Mouse (Mus musculus) hindbrain, embryonic 16.5 days (tissue): ENCODE data around the gene A230050P20Rik. TPM values are rescaled to one million over a fixed set of nuclear protein-coding genes. Genes with fewer than 3 reads are reported as not detected.

ENCODE experiments used
- ATAC-seq: fragments of 200-750 bp; cut with Nextera tagmentation; 2 replicates; pipeline ENCODE4 v1.8.0; 2017; ENCODE audit warnings: moderate TSS enrichment, moderate library complexity
- H3K27ac ChIP-seq: fragments of 300-500 bp; sonication (generic); 2 replicates; pipeline ENCODE4 v1.5.1; 2014; ENCODE audit warnings: low read depth, mild to moderate bottlenecking, control low read depth, low read length, moderate library complexity
- H3K27me3 ChIP-seq: fragments of 300-500 bp; sonication (generic); replicated peaks from 2 replicates; pipeline ENCODE4 v1.6.1; 2014; ENCODE audit warnings: low read length; ENCODE audit not compliant: control insufficient read depth, insufficient read depth
- H3K36me3 ChIP-seq: fragments of 300-500 bp; sonication (generic); 2 replicates; pipeline ENCODE4 v1.6.1; 2014; ENCODE audit warnings: mild to moderate bottlenecking, low read length, moderate library complexity, mixed read lengths; ENCODE audit not compliant: control insufficient read depth, insufficient read depth
- H3K4me1 ChIP-seq: fragments of 300-500 bp; sonication (generic); 2 replicates; pipeline ENCODE4 v1.6.1; 2014; ENCODE audit warnings: low read depth, low read length; ENCODE audit not compliant: control insufficient read depth, insufficient read depth
- H3K4me2 ChIP-seq: fragments of 300-500 bp; sonication (generic); 2 replicates; pipeline ENCODE4 v1.6.1; 2014; ENCODE audit warnings: mild to moderate bottlenecking, low read length, control low read depth, moderate library complexity
- H3K4me3 ChIP-seq: fragments of 300-500 bp; sonication (generic); 2 replicates; pipeline ENCODE4 v1.5.1; 2014; ENCODE audit warnings: mild to moderate bottlenecking, low read length, control low read depth, moderate library complexity
- H3K9ac ChIP-seq: fragments of 300-500 bp; sonication (generic); 2 replicates; pipeline ENCODE4 v1.6.1; 2014; ENCODE audit warnings: low read depth, mild to moderate bottlenecking, control low read depth, low read length, moderate library complexity
- H3K9me3 ChIP-seq: fragments of 300-500 bp; sonication (generic); 2 replicates; pipeline ENCODE4 v1.6.1; 2014; ENCODE audit warnings: mild to moderate bottlenecking, low read length, moderate library complexity; ENCODE audit not compliant: control insufficient read depth
- WGBS: fragments of 180-500 bp; shearing (Covaris S2); extraction: QIAGEN DNeasy Blood & Tissue Kit; methylation state at CpG from one replicate; pipeline ENCODE4 v1.1.7; 2014; 5-methylcytosine and 5-hydroxymethylcytosine counted together
- microRNA-seq: library from miRNA; unstranded; fragments of <30 nt; microRNA quantifications from one replicate; pipeline ENCODE4, GENCODE M21; 2017
- polyA plus RNA-seq: library from polyadenylated mRNA; unstranded; fragments of >200 nt; fragmentation: Nextera tagmentation; extraction: Ambion mirVana; gene quantifications from 2 replicates; pipeline ENCODE4 v1.2.1, GENCODE M21; 2015

A230050P20Rik gene
- polyA plus RNA-seq, 1 experiment from 2014 or later = 22.6 TPM

DNA sequence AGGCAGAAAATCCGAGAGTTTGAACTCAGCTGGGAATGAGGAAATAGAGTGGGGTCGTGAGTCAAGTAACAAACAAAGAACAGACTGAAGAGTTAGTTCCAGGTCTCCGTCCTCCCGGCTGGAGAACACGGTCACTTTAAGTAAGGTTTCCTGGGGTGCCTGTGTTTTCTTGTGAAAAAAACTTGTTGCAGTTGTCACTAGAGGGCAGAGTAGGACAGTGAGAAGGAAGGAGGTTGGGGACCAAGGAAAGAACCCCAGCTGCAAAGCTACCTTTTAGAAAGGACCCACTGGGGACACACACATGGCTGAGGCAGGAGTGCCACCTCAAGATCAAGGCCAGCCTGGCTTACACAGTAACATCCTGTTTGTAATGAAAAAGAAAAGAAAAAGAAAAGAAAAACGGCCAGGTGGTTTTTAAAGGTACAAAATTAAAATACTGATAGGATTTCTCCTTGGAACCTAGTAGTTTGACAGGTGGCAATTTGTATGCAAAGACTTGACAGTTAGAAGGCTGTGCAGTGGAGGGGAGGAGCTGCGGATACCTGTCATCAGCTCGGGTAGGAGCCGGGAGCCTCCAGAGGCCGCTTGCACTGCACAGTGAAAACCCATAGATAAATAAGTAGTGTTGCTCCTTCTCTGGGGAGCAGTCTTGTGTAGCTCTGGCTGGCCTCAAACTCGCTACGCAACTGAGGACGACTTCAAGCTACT lies 33.2 kb downstream of the A230050P20Rik start:
- ATAC-seq = no peak
- no peaks in the 10 kb centered on the region for H3K27me3 ChIP-seq
- H3K9ac ChIP-seq = no peak overlapping the region
- H3K9me3 ChIP-seq = no peaks in the 10 kb centered on the region
- no peak overlapping the region for H3K27ac ChIP-seq
- 15% methylated on average over 13 of the region's 13 CpGs for WGBS
- H3K4me1 ChIP-seq = peaks cover 13% of the 10 kb centered on the region
- peaks cover 6% of the 10 kb centered on the region; the same call in 1 of the 2 replicates for H3K36me3 ChIP-seq
- no peak overlapping the region for H3K4me2 ChIP-seq
- no peak overlapping the region for H3K4me3 ChIP-seq

DNA sequence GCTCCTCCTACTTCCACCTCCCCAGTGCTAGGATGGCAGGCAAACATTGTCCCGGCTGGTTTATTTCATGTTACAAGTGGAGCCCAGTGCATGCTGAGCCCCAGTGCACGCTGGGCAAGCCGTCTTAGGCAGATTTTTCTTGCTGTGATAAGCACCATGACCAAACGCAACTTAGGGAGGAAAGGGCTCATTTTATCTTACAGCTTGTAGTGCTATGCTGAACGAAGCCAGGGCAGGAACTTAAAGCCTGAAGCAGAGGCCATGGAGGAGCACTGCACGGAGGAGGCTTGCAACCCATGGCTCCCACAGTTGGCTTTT lies 33.7 kb downstream of the A230050P20Rik start:
- no peaks in the 10 kb centered on the region for H3K9me3 ChIP-seq
- no peak for ATAC-seq
- H3K4me3 ChIP-seq = no peak overlapping the region
- WGBS = 34% methylated on average over 6 of the region's 6 CpGs
- peaks cover 6% of the 10 kb centered on the region; the same call in 1 of the 2 replicates for H3K36me3 ChIP-seq
- H3K27me3 ChIP-seq = no peaks in the 10 kb centered on the region
- no peak overlapping the region for H3K9ac ChIP-seq
- no peak overlapping the region for H3K27ac ChIP-seq
- no peak overlapping the region for H3K4me2 ChIP-seq
- H3K4me1 ChIP-seq = peaks cover 8% of the 10 kb centered on the region

DNA sequence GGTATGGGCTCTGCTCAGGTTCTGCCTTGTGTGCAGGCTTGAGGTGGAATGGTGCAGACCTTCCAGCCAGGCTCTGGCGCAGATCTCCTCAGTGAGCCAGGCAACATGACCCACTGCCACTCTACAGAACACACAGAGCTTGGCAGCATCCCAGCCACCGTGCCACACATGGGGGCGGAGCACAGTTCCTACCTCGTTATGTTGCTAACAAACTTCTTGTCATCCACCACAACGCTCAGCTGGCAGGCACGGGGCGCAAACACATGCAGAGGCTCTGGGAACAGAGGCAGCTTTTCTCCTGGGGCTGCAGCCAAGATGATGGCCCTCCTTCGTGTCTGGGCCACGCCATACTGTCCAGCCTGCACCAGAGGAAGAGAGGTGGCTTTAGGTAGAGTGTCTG lies 41.5 kb downstream of the A230050P20Rik start:
- Histone ChIP-seq H3K9me3 (no peaks in the 10 kb centered on the region), H3K9ac (no peak overlapping the region), H3K27me3 (no peaks in the 10 kb centered on the region), H3K36me3 (peaks cover 71% of the 10 kb centered on the region), H3K4me2 (no peak overlapping the region), H3K27ac (no peak overlapping the region), H3K4me1 (no peaks in the 10 kb centered on the region), H3K4me3 (no peak overlapping the region)
- no peak for ATAC-seq
- 92% methylated on average over 9 of the region's 9 CpGs for WGBS

DNA sequence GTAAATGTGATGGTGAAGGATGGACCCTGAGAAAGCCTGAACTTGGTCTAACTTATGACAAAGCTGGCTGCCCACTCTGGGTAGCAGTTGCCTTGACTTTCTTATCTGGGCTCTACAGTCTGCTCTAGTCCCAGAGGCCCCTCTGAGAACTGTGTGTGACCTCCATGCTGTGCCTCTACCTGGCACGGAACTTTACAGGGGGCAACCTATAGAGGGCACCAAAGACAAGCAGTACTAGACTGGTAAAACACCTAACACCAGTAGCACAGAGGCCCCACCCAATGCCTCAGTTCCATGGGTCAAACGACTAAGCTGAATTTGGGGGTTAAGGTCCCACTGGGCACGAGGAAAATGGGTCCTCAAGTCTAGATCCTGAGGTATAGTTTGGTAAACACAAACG lies 47.7 kb downstream of the A230050P20Rik start:
- ATAC-seq = no peak
- H3K4me1 ChIP-seq = no peaks in the 10 kb centered on the region
- H3K27ac ChIP-seq = no peak overlapping the region
- no peaks in the 10 kb centered on the region for H3K9me3 ChIP-seq
- WGBS = 86% methylated on average over 4 of the region's 4 CpGs
- peaks cover 81% of the 10 kb centered on the region for H3K36me3 ChIP-seq
- no peaks in the 10 kb centered on the region for H3K27me3 ChIP-seq
- no peak overlapping the region for H3K9ac ChIP-seq
- no peak overlapping the region for H3K4me2 ChIP-seq
- H3K4me3 ChIP-seq = no peak overlapping the region

DNA sequence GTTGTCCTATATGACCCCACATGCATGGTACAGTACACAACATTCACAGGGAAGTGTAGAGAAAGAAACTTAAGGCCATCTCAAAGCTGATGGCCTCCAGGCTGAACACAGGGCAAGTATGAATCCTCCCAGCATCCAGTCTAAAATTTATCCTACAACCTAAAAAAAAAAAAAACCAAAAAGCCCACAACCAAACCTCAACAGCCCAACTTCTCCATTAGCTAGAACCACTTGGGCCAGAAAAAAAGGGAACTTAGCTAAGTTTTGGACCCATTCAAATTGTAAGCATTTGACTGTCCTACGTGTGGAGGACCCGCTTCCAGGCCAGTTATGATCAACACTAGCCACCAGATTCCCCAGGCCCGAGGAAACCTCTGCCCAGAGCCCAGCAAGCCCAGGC lies 54.8 kb downstream of the A230050P20Rik start:
- H3K9me3 ChIP-seq = no peaks in the 10 kb centered on the region
- H3K4me3 ChIP-seq = no peak overlapping the region
- H3K4me1 ChIP-seq = no peaks in the 10 kb centered on the region
- no peak overlapping the region for H3K27ac ChIP-seq
- H3K4me2 ChIP-seq = no peak overlapping the region
- H3K36me3 ChIP-seq = peaks cover 62% of the 10 kb centered on the region
- 96% methylated on average over 3 of the region's 3 CpGs for WGBS
- no peak overlapping the region for H3K9ac ChIP-seq
- H3K27me3 ChIP-seq = no peaks in the 10 kb centered on the region
- ATAC-seq = no peak

Small RNA genes lying within 50 kb of the gene (microRNA-seq; reads per million reads assigned to microRNA genes)
- not detected for gene Mir7081

Other genes starting within 250 kb of the A230050P20Rik start
- gene Ubl5, start 225.8 kb upstream of the A230050P20Rik start, polyA plus RNA-seq = 428 and 459 TPM in 2 replicates
- gene Fbxl12, start 223.9 kb upstream of the A230050P20Rik start, polyA plus RNA-seq = 14.6 and 15.6 TPM in 2 replicates
- 70.6 and 76.1 TPM in 2 replicates for gene Pin1, start 216.5 kb upstream of the A230050P20Rik start, polyA plus RNA-seq
- gene Olfm2, start 122.3 kb upstream of the A230050P20Rik start, polyA plus RNA-seq = 250 and 269 TPM in 2 replicates
- gene Col5a3, start 53.6 kb upstream of the A230050P20Rik start, polyA plus RNA-seq = 1.1 and 1.2 TPM in 2 replicates
- not detected in 2 replicates for gene Rdh8, start 50.1 kb upstream of the A230050P20Rik start, polyA plus RNA-seq
- 15.6 and 18.1 TPM in 2 replicates for gene Angptl6, start 11.1 kb downstream of the A230050P20Rik start, polyA plus RNA-seq
- 44.4 and 48.0 TPM in 2 replicates for gene Ppan, start 19.5 kb downstream of the A230050P20Rik start, polyA plus RNA-seq
- 243 and 247 TPM in 2 replicates for gene Eif3g, start 30.0 kb downstream of the A230050P20Rik start, polyA plus RNA-seq
- 49.5 and 64.2 TPM in 2 replicates for gene Dnmt1, start 91.2 kb downstream of the A230050P20Rik start, polyA plus RNA-seq
- gene S1pr2, start 108.1 kb downstream of the A230050P20Rik start, polyA plus RNA-seq = 9.5 and 10.3 TPM in 2 replicates
- gene Mrpl4, start 134.1 kb downstream of the A230050P20Rik start, polyA plus RNA-seq = 112 and 114 TPM in 2 replicates
- gene Icam1, start 147.3 kb downstream of the A230050P20Rik start, polyA plus RNA-seq = 3.4 and 5.3 TPM in 2 replicates
- 0.27 and 0.29 TPM in 2 replicates for gene Icam4, start 160.7 kb downstream of the A230050P20Rik start, polyA plus RNA-seq
- gene Icam5, start 163.4 kb downstream of the A230050P20Rik start, polyA plus RNA-seq = 2.8 and 3.2 TPM in 2 replicates
- gene Zglp1, start 198.5 kb downstream of the A230050P20Rik start, polyA plus RNA-seq = 1.5 and 2.1 TPM in 2 replicates
- gene Gm49373, start 204.5 kb downstream of the A230050P20Rik start, polyA plus RNA-seq = 1.3 and 2.2 TPM in 2 replicates
- 75.2 and 80.8 TPM in 2 replicates for gene Fdx1l, start 205.0 kb downstream of the A230050P20Rik start, polyA plus RNA-seq
- 1.3 TPM in 2 replicates for gene Gm38431, start 223.4 kb downstream of the A230050P20Rik start, polyA plus RNA-seq
- 25.9 and 35.9 TPM in 2 replicates for gene Raver1, start 223.4 kb downstream of the A230050P20Rik start, polyA plus RNA-seq